Mouse (Mus musculus): ENCODE results near the gene Gm4513.
"Not testable (repeated sequence)": the region's sequence is repeated elsewhere in the genome, so short reads cannot be mapped to it uniquely, and the experiment has no call there.

Gm4513 gene

GRCm38 (mm10) chr7:20598921-20599320, at the start of gene Gm4513:
TSS of gene Gm4513 (minus strand) at chr7:20599021.
- not testable (repeated sequence) for DNase-seq

DNA sequence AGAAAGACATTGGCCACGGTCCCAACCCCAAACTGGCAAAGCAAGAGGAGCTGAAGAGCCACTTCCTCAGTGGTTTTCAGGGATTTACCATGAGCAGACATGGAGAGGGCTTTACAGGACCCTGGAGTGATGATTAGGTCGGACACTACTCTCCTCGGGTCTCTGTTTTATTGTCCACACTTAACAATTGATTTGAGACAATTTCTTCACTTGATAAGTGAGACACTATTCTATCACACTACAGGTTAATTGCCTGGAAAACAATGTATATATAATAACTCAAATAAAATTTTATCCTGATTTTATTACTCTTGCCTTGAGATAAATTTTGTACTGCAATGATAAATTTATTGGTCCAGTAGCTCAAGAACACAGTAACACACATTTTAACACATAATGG, 22.7 kb downstream of the Gm4513 start, which contains the start of gene Gm4141:
TSS of gene Gm4141 (minus strand) at position 101 of the 400 bp plus-strand sequence.
- DNase-seq: not testable (repeated sequence)

DNA sequence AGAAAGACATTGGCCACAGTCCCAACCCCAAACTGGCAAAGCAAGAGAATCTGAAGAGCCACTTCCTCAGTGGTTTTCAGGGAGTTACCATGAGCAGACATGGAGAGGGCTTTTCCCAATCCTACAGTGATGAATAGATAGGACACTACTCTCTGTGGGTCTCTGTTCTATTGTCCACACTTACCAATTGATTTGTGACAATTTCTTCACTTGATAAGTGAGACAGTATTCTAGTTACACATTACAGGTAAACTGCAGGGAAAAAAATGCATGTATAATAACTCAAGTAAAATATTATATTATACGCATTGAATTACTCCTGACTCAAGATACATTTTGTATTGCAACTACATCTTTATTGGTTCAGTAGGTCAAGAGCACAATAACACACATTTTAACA, 53.2 kb downstream of the Gm4513 start, which contains the start of gene Gm5726:
TSS of gene Gm5726 (minus strand) at position 101 of the 400 bp plus-strand sequence.
- DNase-seq: not testable (repeated sequence)
